Mouse (Mus musculus): ENCODE results near the gene Rplp0.

DNA sequence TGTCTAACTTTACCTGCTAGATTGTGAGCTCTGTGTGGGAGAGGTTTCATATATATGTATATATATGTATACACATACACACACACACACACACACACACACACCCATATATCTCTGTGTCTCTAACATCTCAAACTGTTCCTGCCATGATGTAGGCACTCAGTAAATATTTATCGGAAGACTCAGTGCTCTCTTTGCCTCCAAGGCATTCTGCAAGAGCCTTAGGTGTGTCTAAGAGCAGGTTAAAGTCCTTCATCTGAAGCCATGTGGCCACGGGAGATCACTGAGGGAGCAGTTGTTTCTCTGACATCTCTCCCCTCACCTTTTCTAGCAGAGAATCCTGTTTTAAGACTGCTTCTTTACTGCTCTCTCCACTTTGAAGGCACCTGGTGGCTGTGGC, 32.2 kb downstream of the Rplp0 start:
- TF ChIP-seq CTCF (IDR thresholded peaks at IDR 0.05; ENCODE audit: borderline replicate concordance, extremely low read depth, insufficient read depth, insufficient read length): no peak
- TF ChIP-seq POLR2A (IDR thresholded peaks at IDR 0.05; ENCODE audit: borderline replicate concordance, extremely low read depth, insufficient read depth, insufficient read length, poor library complexity, severe bottlenecking): no peak
